8 mouse cellular contexts compared by ENCODE assay signal in genomic region chr5:43672177-43672911, GRCm38 (mm10). TPM values are rescaled to one million over a fixed set of nuclear protein-coding genes. Genes with fewer than 3 reads are reported as not detected.
A peak's percentile ranks its signal among the peaks of the same experiment; 100 is the strongest.
DNase-seq lines count a peak whose midpoint lies in the region; ATAC-seq and TF ChIP-seq lines count a peak whose summit lies in the region.

No protein-coding gene starts in this region.

- H3K27me3 ChIP-seq in hindbrain, embryonic 14.5 days (ENCODE audit: control insufficient read depth, insufficient read depth, low read length), result no peaks in the 10 kb centered on the region
- no peaks in the 10 kb centered on the region for H3K27me3 ChIP-seq in lung, postnatal 0 days (replicated peaks; ENCODE audit: insufficient read depth, low read length)

- H3K4me1 ChIP-seq in hindbrain, embryonic 14.5 days (replicated peaks; ENCODE audit: control insufficient read depth, insufficient read depth, low read length), result 0 out of 2 replicates have a peak, but pooled peaks cover 3% of the 10 kb centered on the region
- no peaks in the 10 kb centered on the region for H3K4me1 ChIP-seq in lung, postnatal 0 days (ENCODE audit: insufficient read depth, low read depth, low read length)

- DNase-seq in WW6 (ENCODE audit: low read depth, low spot score), result peak; percentile 65
- peak; percentile 89 to 92 for DNase-seq in cerebellum, postnatal 14 days
- peak; percentile 73 to 88 for DNase-seq in frontal cortex, postnatal 36 days (ENCODE audit: low spot score in 2 of 2)
- peak; percentile 89 for DNase-seq in hindbrain, embryonic 14.5 days (ENCODE audit: low spot score)
- peak; percentile 89 to 90 for DNase-seq in layer of hippocampus, postnatal 14 days (ENCODE audit: low spot score in 2 of 2)
- DNase-seq in lung, postnatal 0 days (ENCODE audit: low spot score), result peak; percentile 96
- DNase-seq in retina, adult 2 months (ENCODE audit: low read depth, low spot score), result peak; percentile 63
- peak; percentile 72 to 76 for DNase-seq in urinary bladder, postnatal 36 days (ENCODE audit: low spot score in 2 of 2)

- H3K9me3 ChIP-seq in hindbrain, embryonic 14.5 days (ENCODE audit: control insufficient read depth, low read length), result no peaks in the 10 kb centered on the region
- no peaks in the 10 kb centered on the region for H3K9me3 ChIP-seq in lung, postnatal 0 days (ENCODE audit: low read length)

- H3K9ac ChIP-seq in hindbrain, embryonic 14.5 days, result peak overlapping the region; percentile 80
- H3K9ac ChIP-seq in lung, postnatal 0 days (replicated peaks; ENCODE audit: low read depth), result peak overlapping the region; percentile 57

- TF ChIP-seq EP300 in lung, postnatal 0 days (IDR thresholded peaks at IDR 0.05), result peak; percentile 48; the same call in 1 of the 2 replicates

- H3K36me3 ChIP-seq in hindbrain, embryonic 14.5 days (replicated peaks; ENCODE audit: control insufficient read depth, insufficient read depth), result no peaks in the 10 kb centered on the region
- no peaks in the 10 kb centered on the region for H3K36me3 ChIP-seq in lung, postnatal 0 days (ENCODE audit: insufficient read depth, low read length)

- peak overlapping the region; percentile 48 for H3K4me3 ChIP-seq in hindbrain, embryonic 14.5 days (replicated peaks; ENCODE audit: low read length)
- H3K4me3 ChIP-seq in lung, postnatal 0 days (ENCODE audit: low read depth, low read length), result peak overlapping the region; percentile 49

- 0% methylated on average over 12 of the region's 12 CpGs for WGBS in hindbrain, embryonic 14.5 days
- 0% methylated on average over 12 of the region's 12 CpGs for WGBS in lung, postnatal 0 days

- peak overlapping the region; percentile 93 for H3K27ac ChIP-seq in hindbrain, embryonic 14.5 days
- H3K27ac ChIP-seq in lung, postnatal 0 days (ENCODE audit: low read length), result peak overlapping the region; percentile 78

- TF ChIP-seq CTCF in lung, postnatal 0 days (IDR thresholded peaks at IDR 0.05), result peak; percentile 83

- H3K4me2 ChIP-seq in hindbrain, embryonic 14.5 days (replicated peaks), result peak overlapping the region; percentile 70
- H3K4me2 ChIP-seq in lung, postnatal 0 days (replicated peaks; ENCODE audit: low read depth, low read length), result peak overlapping the region; percentile 72

- peak; percentile 93 for ATAC-seq in hindbrain, embryonic 14.5 days (ENCODE audit: low FRiP score)
- ATAC-seq in lung, postnatal 0 days, result peak; percentile 95

RNA-seq across cellular contexts. Expression of gene Cc2d2a, which starts 10.2 kb away (rescaled TPM):
- 6.1 and 6.3 TPM in 2 replicates for polyA plus RNA-seq in hindbrain, embryonic 14.5 days (2014; fragmentation: Nextera tagmentation; extraction: Ambion mirVana)
- total RNA-seq in layer of hippocampus, postnatal 14 days (2021), result 10 to 100 TPM; 13.9 to 15.2 TPM
- 7.7 and 8.7 TPM in 2 replicates for polyA plus RNA-seq in lung, postnatal 0 days (2015; fragmentation: Nextera tagmentation; extraction: Ambion mirVana)

Comparison
In these comparisons a context has a peak if more than half of its experiments do, and no peak if none do; other contexts are left out.
1. Peak in every context shown above with its lines: DNase-seq, ATAC-seq, H3K4me3 ChIP-seq and H3K27ac ChIP-seq.